Mouse (Mus musculus): ENCODE measurements around the gene Rbm38. TPM values are rescaled to one million over a fixed set of nuclear protein-coding genes. Genes with fewer than 3 reads are reported as not detected.
A peak's percentile ranks its signal among the peaks of the same experiment; 100 is the strongest.

Rbm38 gene
- polyA plus RNA-seq, 1 experiment from 2014 or later = 12.6 TPM

GRCm38 (mm10) chr2:173023371-173023851, 3.1 kb downstream of the Rbm38 start:
- Histone ChIP-seq H3K36me3 (ENCODE audit: inconsistent target) (no peaks in the 10 kb centered on the region), H3K4me3 (ENCODE audit: inconsistent target) (peak overlapping the region; percentile 45; the same call in 1 of the 2 replicates), H3K27ac (no peak overlapping the region), H3K79me2 (ENCODE audit: inconsistent target) (peaks cover 52% of the 10 kb centered on the region)
- WGBS (ENCODE audit: missing documents) = 27% methylated on average over 7 of the region's 7 CpGs

- Histone ChIP-seq H3K27ac (no peak overlapping the region), H3K79me2 (ENCODE audit: inconsistent target) (peaks cover 52% of the 10 kb centered on the region), H3K4me3 (ENCODE audit: inconsistent target) (no peak overlapping the region), H3K36me3 (ENCODE audit: inconsistent target) (no peaks in the 10 kb centered on the region; the same call in 1 of the 2 replicates)
- WGBS (ENCODE audit: missing documents) = 20% methylated on average over 4 of the region's 4 CpGs
Observed at GRCm38 (mm10) chr2:173023966-173024365, 3.7 kb downstream of the Rbm38 start.

DNA sequence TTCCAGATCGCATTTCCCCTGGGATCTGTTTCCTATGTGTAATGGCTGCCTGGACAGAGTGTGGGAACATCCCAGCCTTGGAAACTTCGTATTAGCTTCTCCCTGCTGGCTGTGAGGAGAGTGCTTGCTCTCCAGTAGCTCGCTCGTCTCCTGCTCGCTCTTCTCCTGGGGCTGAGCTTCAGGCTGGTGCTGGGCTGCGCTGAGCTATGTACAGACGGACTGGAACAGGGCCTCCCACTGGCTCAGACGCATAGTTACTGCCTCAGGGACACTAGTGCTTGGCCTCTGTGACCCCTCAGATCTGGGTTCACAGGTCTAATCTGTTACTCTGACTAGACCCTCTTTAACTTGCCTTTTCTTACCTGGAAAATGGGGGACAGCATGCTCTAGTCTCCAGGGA, 4.1 kb downstream of the Rbm38 start:
- H3K27ac ChIP-seq = no peak overlapping the region
- peaks cover 52% of the 10 kb centered on the region for H3K79me2 ChIP-seq (ENCODE audit: inconsistent target)
- WGBS (ENCODE audit: missing documents) = 55% methylated on average over 8 of the region's 8 CpGs
- H3K36me3 ChIP-seq (ENCODE audit: inconsistent target) = no peaks in the 10 kb centered on the region; the same call in 1 of the 2 replicates
- H3K4me3 ChIP-seq (ENCODE audit: inconsistent target) = no peak overlapping the region

GRCm38 (mm10) chr2:173024938-173025337, 4.6 kb downstream of the Rbm38 start:
- WGBS (ENCODE audit: missing documents) = 52% methylated on average over 4 of the region's 4 CpGs

GRCm38 (mm10) chr2:173026286-173026685, 6.0 kb downstream of the Rbm38 start:
- Histone ChIP-seq H3K27ac (no peak overlapping the region), H3K4me3 (ENCODE audit: inconsistent target) (no peak overlapping the region), H3K79me2 (ENCODE audit: inconsistent target) (peaks cover 52% of the 10 kb centered on the region), H3K36me3 (ENCODE audit: inconsistent target) (no peaks in the 10 kb centered on the region; the same call in 1 of the 2 replicates)
- 49% methylated on average over 4 of the region's 5 CpGs for WGBS (ENCODE audit: missing documents)

More at GRCm38 (mm10) chr2:173024938-173025337, 4.6 kb downstream of the Rbm38 start:
- no peak overlapping the region for H3K27ac ChIP-seq
- peaks cover 52% of the 10 kb centered on the region for H3K79me2 ChIP-seq (ENCODE audit: inconsistent target)
- H3K4me3 ChIP-seq (ENCODE audit: inconsistent target) = no peak overlapping the region
- H3K36me3 ChIP-seq (ENCODE audit: inconsistent target) = no peaks in the 10 kb centered on the region; the same call in 1 of the 2 replicates

DNA sequence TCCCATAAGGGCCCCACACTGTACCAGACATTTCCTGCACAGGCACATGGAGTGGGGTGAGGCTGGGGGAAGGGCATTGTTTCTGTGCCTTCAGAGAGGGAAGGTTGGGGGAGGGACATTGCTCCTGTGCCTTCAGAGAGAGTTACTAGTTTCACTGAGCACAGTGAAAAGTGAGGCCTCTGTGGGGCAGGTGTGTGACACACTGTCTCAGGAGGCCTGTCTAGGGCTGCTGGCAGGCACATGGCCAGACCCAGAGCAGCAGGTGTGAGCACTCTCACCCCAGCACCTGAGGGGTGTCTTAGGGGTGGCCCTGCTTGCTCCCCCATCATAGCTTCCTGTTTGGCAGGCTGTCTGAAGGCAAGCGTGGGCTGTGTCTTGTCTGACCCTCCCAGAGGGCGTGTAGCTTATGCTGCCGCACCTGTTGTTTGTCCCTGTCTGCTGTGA, 6.4 kb downstream of the Rbm38 start:
- H3K36me3 ChIP-seq (ENCODE audit: inconsistent target) = no peaks in the 10 kb centered on the region; the same call in 1 of the 2 replicates
- WGBS (ENCODE audit: missing documents) = 81% methylated on average over 3 of the region's 3 CpGs
- no peak overlapping the region for H3K27ac ChIP-seq
- H3K4me3 ChIP-seq (ENCODE audit: inconsistent target) = no peak overlapping the region
- peaks cover 52% of the 10 kb centered on the region for H3K79me2 ChIP-seq (ENCODE audit: inconsistent target)

DNA sequence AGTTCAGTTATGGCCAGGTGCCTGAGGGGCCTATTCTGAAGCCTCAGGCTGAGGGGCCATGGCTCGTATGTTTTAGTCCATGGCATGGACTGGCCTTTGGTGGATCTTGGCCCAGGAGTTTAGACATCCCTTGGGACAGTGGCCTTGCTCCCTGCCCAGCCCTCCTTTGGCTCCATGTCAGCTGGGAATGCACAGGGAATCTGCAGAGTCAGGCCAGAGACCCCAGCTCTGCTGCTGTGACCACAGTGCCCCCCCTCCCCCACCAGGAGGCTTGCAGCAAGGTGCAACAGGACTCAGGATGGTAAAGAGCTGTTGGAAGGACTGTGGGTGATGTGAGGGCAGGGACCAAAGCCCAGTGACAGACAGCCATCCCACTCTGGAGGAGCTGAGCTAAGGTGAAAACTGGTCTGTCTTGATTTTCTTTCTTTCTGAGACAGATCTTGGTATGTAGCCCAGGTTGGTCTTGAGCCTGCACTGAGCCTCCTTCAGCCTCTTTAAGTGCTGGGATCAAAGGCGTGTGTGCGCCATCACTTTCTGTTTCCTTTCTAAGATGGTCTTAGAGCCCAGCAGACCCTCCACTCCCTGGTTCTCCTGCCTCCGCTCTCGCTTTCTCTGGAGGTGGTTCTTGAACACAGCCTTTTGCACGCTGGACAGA, 7.0 kb downstream of the Rbm38 start:
- H3K79me2 ChIP-seq (ENCODE audit: inconsistent target) = peaks cover 52% of the 10 kb centered on the region
- WGBS (ENCODE audit: missing documents) = 88% methylated on average over 6 of the region's 6 CpGs
- H3K36me3 ChIP-seq (ENCODE audit: inconsistent target) = no peaks in the 10 kb centered on the region; the same call in 1 of the 2 replicates
- no peak overlapping the region for H3K27ac ChIP-seq
- H3K4me3 ChIP-seq (ENCODE audit: inconsistent target) = no peak overlapping the region

DNA sequence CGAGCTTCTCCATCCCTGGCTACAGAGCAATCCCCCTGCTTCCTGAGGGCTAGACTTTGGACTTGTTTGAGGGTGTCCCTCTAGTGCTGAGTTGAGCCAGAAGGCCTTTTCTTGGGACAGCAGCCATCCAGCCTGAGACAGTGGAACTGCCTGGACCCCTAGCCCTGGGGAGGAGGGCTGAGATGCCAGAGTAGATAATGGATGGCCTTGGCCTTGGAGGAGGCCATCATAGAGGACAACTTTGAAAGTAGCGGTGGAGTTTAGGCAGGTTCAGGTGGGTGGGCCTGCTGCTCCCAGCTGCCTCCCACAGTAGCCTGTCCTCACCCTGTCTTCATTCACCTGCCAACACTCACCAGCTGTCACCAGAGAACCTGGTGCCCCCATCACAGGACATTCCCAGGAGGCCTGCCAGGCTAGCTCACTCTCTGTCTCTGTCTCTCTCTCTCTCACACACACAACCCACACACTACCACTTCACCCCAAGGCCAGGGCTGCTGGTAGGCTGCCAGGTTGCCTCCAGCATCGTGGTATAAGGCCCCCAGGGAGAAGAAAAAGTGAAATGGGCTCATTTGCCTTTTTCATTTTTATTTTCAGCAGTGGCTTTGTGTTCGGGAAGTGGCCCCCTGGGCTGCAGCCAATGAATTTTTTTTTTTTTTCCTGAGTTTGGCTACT, 7.7 kb downstream of the Rbm38 start:
- no peak overlapping the region for H3K27ac ChIP-seq
- H3K4me3 ChIP-seq (ENCODE audit: inconsistent target) = no peak overlapping the region
- H3K79me2 ChIP-seq (ENCODE audit: inconsistent target) = peaks cover 45% of the 10 kb centered on the region
- no peaks in the 10 kb centered on the region; the same call in 1 of the 2 replicates for H3K36me3 ChIP-seq (ENCODE audit: inconsistent target)
- 61% methylated on average over 4 of the region's 4 CpGs for WGBS (ENCODE audit: missing documents)

DNA sequence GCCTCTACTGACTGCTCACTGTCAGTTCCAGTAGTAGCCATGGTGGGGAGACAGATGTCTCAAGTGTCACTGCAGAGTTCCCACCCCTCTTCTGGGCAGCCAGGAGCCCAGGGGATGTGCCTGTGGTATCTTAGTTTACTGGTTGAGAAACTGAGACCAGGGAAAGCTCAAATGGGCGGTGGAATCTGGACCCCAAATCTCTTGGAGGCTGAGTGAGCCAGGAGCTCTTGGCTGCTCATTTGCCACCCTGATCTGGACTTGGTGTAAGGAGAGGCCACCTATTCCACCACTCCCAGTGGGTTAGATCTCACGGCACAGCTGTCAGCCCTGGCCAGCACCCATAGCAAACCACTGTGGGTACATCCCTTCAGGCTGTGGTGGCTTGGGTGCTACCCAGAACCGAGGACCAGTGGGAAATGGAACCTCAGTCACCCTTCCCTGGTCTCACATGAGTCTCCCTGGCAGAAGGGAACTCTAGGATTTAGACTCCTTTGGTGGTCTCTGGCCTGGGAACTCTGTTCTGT, 8.3 kb downstream of the Rbm38 start:
- no peak overlapping the region for H3K4me3 ChIP-seq (ENCODE audit: inconsistent target)
- WGBS (ENCODE audit: missing documents) = 65% methylated on average over 3 of the region's 3 CpGs
- H3K27ac ChIP-seq = no peak overlapping the region
- peaks cover 39% of the 10 kb centered on the region for H3K79me2 ChIP-seq (ENCODE audit: inconsistent target)
- H3K36me3 ChIP-seq (ENCODE audit: inconsistent target) = peaks cover 6% of the 10 kb centered on the region; the same call in 1 of the 2 replicates

- WGBS (ENCODE audit: missing documents) = 65% methylated on average over 12 of the region's 12 CpGs
- Histone ChIP-seq H3K79me2 (ENCODE audit: inconsistent target) (peaks cover 19% of the 10 kb centered on the region; the same call in 1 of the 2 replicates), H3K27ac (no peak overlapping the region), H3K36me3 (ENCODE audit: inconsistent target) (peaks cover 10% of the 10 kb centered on the region; the same call in 1 of the 2 replicates), H3K4me3 (ENCODE audit: inconsistent target) (no peak overlapping the region)
Observed at GRCm38 (mm10) chr2:173030591-173031338, 10.5 kb downstream of the Rbm38 start.

DNA sequence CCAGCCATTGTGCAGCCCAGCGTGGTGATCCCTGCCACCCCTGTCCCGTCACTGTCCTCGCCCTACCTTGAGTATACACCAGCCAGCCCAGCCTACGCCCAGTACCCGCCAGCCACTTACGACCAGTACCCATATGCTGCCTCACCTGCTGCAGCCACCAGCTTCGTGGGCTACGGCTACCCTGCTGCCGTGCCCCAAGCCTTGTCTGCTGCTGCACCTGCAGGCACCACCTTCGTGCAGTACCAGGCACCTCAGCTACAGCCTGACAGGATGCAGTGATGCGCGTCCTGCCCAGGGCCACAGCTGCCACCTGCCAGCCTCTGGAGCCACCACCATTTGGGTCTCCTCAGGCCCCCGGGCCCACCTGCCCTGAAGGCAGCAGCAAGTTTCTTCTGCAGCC, 13.2 kb downstream of the Rbm38 start:
- 80% methylated on average over 13 of the region's 13 CpGs for WGBS (ENCODE audit: missing documents)
- Histone ChIP-seq H3K27ac (no peak overlapping the region), H3K79me2 (ENCODE audit: inconsistent target) (no peaks in the 10 kb centered on the region; the same call in 1 of the 2 replicates), H3K4me3 (ENCODE audit: inconsistent target) (no peak overlapping the region), H3K36me3 (ENCODE audit: inconsistent target) (peaks cover 10% of the 10 kb centered on the region; the same call in 1 of the 2 replicates)

DNA sequence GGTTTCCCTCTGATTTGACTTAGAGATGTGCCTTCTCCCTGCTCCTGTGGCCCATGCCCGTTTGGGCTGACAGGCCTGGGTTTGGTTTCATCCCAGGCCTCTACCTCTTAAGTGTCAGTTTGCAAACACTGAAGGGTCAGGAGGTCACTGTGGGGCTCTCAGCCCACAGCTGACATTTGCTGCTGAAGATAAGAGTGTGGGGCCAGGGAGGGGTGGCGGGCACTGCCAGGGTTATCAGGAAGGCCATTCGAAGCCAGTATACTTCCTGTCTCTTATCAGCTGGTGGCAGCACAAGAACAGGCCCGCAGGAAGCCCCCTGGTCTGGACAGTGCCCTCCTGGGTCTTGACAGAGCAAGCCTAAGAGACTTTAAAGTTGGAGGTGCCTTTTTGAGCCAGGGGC, 14.7 kb downstream of the Rbm38 start:
- WGBS (ENCODE audit: missing documents) = 34% methylated on average over 4 of the region's 4 CpGs
- no peak overlapping the region for H3K4me3 ChIP-seq (ENCODE audit: inconsistent target)
- no peak overlapping the region for H3K27ac ChIP-seq
- H3K79me2 ChIP-seq (ENCODE audit: inconsistent target) = no peaks in the 10 kb centered on the region; the same call in 1 of the 2 replicates
- peaks cover 10% of the 10 kb centered on the region; the same call in 1 of the 2 replicates for H3K36me3 ChIP-seq (ENCODE audit: inconsistent target)

DNA sequence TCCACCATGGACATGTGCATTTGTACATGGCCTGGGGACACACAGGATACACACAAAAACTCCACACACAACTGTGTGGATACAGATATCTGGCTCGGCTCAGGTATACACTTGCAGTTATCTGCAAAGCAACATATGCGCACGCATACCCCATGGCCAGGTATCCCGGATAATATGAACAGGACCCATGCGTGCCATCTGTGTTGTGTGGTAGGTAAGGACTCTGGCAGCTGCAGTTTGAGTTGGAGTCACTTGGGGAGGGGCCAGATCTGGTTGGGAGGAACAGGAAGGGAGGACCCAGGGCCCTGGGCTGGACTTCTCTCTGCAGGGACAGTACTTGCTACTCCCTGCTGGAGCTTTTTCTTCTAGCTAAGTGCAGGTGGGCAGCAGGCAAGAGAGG, 15.4 kb downstream of the Rbm38 start:
- Histone ChIP-seq H3K27ac (no peak overlapping the region), H3K36me3 (ENCODE audit: inconsistent target) (peaks cover 10% of the 10 kb centered on the region; the same call in 1 of the 2 replicates), H3K79me2 (ENCODE audit: inconsistent target) (no peaks in the 10 kb centered on the region), H3K4me3 (ENCODE audit: inconsistent target) (no peak overlapping the region)
- WGBS (ENCODE audit: missing documents) = 77% methylated on average over 5 of the region's 5 CpGs

DNA sequence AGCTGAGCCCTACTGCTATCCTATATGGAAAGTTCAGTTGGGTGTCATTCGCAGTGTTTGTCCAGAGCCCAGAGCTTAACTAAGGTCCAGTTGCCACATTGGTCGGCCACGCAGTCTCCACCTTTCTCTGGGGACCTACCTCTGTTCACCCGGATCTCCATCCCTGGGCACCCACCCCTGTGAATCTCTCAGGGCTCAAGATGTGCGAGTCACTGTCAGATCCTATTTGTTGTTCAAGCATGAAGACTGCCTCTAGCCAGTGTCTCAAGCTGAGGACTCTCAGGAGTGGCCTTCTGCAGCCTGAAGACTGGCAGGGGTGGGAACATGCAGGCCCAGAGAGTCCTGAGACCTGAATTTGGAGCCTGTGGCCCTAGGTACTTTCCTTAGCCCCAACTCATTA, 15.8 kb downstream of the Rbm38 start:
- 90% methylated on average over 5 of the region's 5 CpGs for WGBS (ENCODE audit: missing documents)
- no peak overlapping the region for H3K4me3 ChIP-seq (ENCODE audit: inconsistent target)
- H3K27ac ChIP-seq = no peak overlapping the region
- H3K79me2 ChIP-seq (ENCODE audit: inconsistent target) = no peaks in the 10 kb centered on the region
- H3K36me3 ChIP-seq (ENCODE audit: inconsistent target) = peaks cover 10% of the 10 kb centered on the region; the same call in 1 of the 2 replicates

Data from macrophage (primary cell).